Mouse (Mus musculus) hindbrain, embryonic 11.5 days (tissue): ENCODE measurements around the gene 5730409E04Rik. TPM values are rescaled to one million over a fixed set of nuclear protein-coding genes. Genes with fewer than 3 reads are reported as not detected.

Experiments used
- ATAC-seq: fragments of 200-750 bp; cut with Nextera tagmentation; 2 replicates; pipeline ENCODE4 v1.8.0; 2017; ENCODE audit warnings: mild to moderate bottlenecking, moderate TSS enrichment, moderate library complexity; ENCODE audit not compliant: low FRiP score
- DNase-seq: peaks from one replicate; pipeline ENCODE4 v3.0.0-alpha.2; 2015; ENCODE audit warnings: low spot score
- H3K27ac ChIP-seq: fragments of 300-500 bp; sonication (generic); 2 replicates; pipeline ENCODE4 v1.5.1; 2014; ENCODE audit warnings: mild to moderate bottlenecking, low read depth, low read length
- H3K27me3 ChIP-seq: fragments of 300-500 bp; sonication (generic); 2 replicates; pipeline ENCODE4 v1.6.1; 2014; ENCODE audit warnings: mild to moderate bottlenecking, low read length, moderate library complexity, mixed read lengths; ENCODE audit not compliant: control insufficient read depth, insufficient read depth
- H3K36me3 ChIP-seq: fragments of 300-500 bp; sonication (generic); 2 replicates; pipeline ENCODE4 v1.6.1; 2014; ENCODE audit warnings: mild to moderate bottlenecking, low read length, moderate library complexity, mixed read lengths; ENCODE audit not compliant: control insufficient read depth, insufficient read depth
- H3K4me1 ChIP-seq: fragments of 300-500 bp; sonication (generic); replicated peaks from 2 replicates; pipeline ENCODE4 v1.6.1; 2014; ENCODE audit warnings: low read length, mixed read lengths; ENCODE audit not compliant: control insufficient read depth, insufficient read depth
- H3K4me2 ChIP-seq: fragments of 300-500 bp; sonication (generic); replicated peaks from 2 replicates; pipeline ENCODE4 v1.6.1; 2014; ENCODE audit warnings: mild to moderate bottlenecking, low read depth, low read length
- H3K4me3 ChIP-seq: fragments of 300-500 bp; sonication (generic); 2 replicates; pipeline ENCODE4 v1.5.1; 2014; ENCODE audit warnings: low read depth, low read length
- H3K9ac ChIP-seq: fragments of 300-500 bp; sonication (generic); 2 replicates; pipeline ENCODE4 v1.6.1; 2014; ENCODE audit warnings: low read depth, low read length
- H3K9me3 ChIP-seq: fragments of 300-500 bp; sonication (generic); 2 replicates; pipeline ENCODE4 v1.6.1; 2016; ENCODE audit warnings: low read length; ENCODE audit not compliant: control insufficient read depth
- whole genome bisulfite sequencing: fragments of 180-500 bp; shearing (Covaris S2); extraction: QIAGEN DNeasy Blood & Tissue Kit; methylation state at CpG from one replicate; pipeline ENCODE4 v1.1.7; 2014; 5-methylcytosine and 5-hydroxymethylcytosine counted together
- polyA plus RNA-seq: library from polyadenylated mRNA; unstranded; fragments of >200 nt; fragmentation: Nextera tagmentation; extraction: Ambion mirVana; gene quantifications from 2 replicates; pipeline ENCODE4 v1.2.1, GENCODE M21; 2014

The 5730409E04Rik gene
- polyA plus RNA-seq, 1 experiment from 2014 or later: 3.0 TPM

- no peak overlapping the region for H3K27ac ChIP-seq
- H3K9me3 ChIP-seq: no peaks in the 10 kb centered on the region
- 36% methylated on average over 8 of the region's 8 CpGs for WGBS
- no peak overlapping the region for H3K4me2 ChIP-seq
- peak; percentile 88 for DNase-seq
- no peaks in the 10 kb centered on the region for H3K36me3 ChIP-seq
- H3K9ac ChIP-seq: no peak overlapping the region
- peaks cover 4% of the 10 kb centered on the region for H3K4me1 ChIP-seq
- ATAC-seq: no peak
- peaks cover 17% of the 10 kb centered on the region for H3K27me3 ChIP-seq
- no peak overlapping the region for H3K4me3 ChIP-seq
Observed at GRCm38 (mm10) chr4:126599971-126600754, 9.5 kb upstream of the 5730409E04Rik start.

DNA sequence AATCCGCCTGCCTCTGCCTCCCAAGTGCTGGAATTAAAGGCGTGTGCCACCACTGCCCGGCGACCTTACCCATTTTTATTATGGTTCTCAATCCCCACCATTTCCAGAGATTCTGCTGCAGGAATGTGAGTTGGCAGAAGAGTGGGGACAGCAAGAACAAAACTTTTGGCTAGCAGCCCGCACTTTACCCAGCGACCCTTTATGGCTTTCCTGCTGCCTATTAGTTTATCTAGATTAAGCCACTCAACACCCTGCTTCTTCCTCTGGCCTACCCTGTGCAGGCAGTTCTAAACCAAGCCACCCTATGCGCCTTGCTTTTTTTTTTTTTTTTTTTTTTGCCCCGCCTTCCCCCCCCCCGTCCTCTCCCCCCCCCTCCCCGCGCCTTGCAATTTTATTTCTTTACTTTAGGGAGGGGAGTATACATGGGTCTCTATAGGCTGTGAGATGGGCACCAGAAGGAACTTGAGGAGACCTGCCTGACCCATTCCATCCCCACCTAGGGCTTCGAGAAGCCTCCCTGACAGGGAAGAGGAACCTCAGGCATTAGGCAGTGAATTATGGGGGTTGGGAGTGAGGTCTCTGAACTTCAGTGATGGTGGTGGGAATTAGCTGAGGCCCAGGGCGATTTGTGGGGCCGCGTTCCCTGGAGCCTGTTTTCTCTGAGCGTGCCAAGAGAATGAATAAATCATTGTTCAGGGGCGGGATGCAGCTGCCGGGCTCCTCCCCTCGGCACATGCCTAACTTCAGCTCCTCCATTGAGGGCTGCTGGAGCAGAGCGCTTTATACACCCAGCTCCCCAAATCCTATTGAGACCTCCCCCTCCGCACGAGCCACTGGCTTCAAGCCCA lies 7.8 kb upstream of the 5730409E04Rik start:
- DNase-seq (peak; percentile 79), ATAC-seq (peak; percentile 92)
- H3K27me3 ChIP-seq: peaks cover 26% of the 10 kb centered on the region
- no peaks in the 10 kb centered on the region for H3K36me3 ChIP-seq
- H3K4me3 ChIP-seq: no peak overlapping the region
- WGBS: 25% methylated on average over 21 of the region's 22 CpGs
- H3K9ac ChIP-seq: no peak overlapping the region
- H3K27ac ChIP-seq: peak overlapping the region; percentile 58
- no peaks in the 10 kb centered on the region for H3K9me3 ChIP-seq
- H3K4me2 ChIP-seq: peak overlapping the region; percentile 17
- peaks cover 4% of the 10 kb centered on the region for H3K4me1 ChIP-seq

DNA sequence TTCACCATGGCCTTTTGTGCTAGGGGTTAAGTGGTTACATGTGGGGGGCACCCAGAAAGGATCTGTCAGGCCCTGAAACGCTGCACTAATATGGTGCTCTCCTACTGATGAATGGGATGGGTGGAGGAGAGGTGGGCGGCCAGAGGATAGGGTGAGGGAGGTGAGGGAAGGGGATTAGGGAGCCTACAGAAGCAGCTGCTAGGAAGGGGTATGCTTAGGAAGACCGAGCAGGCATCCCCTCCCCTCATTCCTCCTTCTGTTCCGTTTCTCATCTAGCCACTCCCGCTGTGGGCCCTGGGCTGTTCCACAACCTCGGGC lies 7.2 kb upstream of the 5730409E04Rik start:
- Histone ChIP-seq H3K4me1 (peaks cover 4% of the 10 kb centered on the region), H3K27me3 (peaks cover 26% of the 10 kb centered on the region), H3K9ac (no peak overlapping the region), H3K4me2 (peak overlapping the region; percentile 17), H3K4me3 (no peak overlapping the region), H3K27ac (peak overlapping the region; percentile 58), H3K9me3 (no peaks in the 10 kb centered on the region), H3K36me3 (no peaks in the 10 kb centered on the region)
- ATAC-seq: peak; percentile 82; the same call in 1 of the 2 replicates
- WGBS: 7% methylated on average over 6 of the region's 6 CpGs
- no peak for DNase-seq

- no peak for ATAC-seq
- Histone ChIP-seq H3K4me2 (no peak overlapping the region), H3K27me3 (peaks cover 30% of the 10 kb centered on the region)
Observed at GRCm38 (mm10) chr4:126604141-126604540, 5.5 kb upstream of the 5730409E04Rik start.

DNA sequence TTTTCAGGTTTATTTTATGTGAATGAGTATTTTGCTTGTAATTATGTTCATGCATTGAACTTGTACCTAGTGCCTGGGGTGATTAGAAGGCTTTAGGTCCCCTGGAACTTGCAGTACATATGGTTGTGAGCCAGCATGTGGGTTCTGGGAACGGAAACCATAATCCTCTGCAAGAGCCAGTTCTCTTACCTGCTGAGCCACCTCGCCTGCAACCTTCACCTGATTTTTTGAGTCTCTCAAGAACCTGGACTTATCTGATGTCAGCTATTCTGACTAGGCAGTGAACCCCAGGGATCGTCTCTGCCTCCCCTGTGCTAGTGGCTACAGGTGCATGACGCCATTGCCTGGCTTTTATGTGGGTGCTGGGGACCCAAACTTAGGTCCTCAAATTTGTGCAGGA lies 3.9 kb upstream of the 5730409E04Rik start:
- H3K4me2 ChIP-seq: no peak overlapping the region
- no peak overlapping the region for H3K4me3 ChIP-seq
- H3K4me1 ChIP-seq: peaks cover 3% of the 10 kb centered on the region
- ATAC-seq: no peak
- no peak overlapping the region for H3K27ac ChIP-seq
- WGBS: 83% methylated on average over 4 of the region's 4 CpGs
- no peaks in the 10 kb centered on the region for H3K36me3 ChIP-seq
- DNase-seq: no peak
- H3K9ac ChIP-seq: no peak overlapping the region
- H3K9me3 ChIP-seq: no peaks in the 10 kb centered on the region
- peaks cover 30% of the 10 kb centered on the region for H3K27me3 ChIP-seq

More at GRCm38 (mm10) chr4:126604141-126604540, 5.5 kb upstream of the 5730409E04Rik start:
- Histone ChIP-seq H3K27ac (no peak overlapping the region), H3K36me3 (no peaks in the 10 kb centered on the region), H3K9me3 (no peaks in the 10 kb centered on the region), H3K9ac (no peak overlapping the region), H3K4me3 (no peak overlapping the region), H3K4me1 (peaks cover 3% of the 10 kb centered on the region)
- 80% methylated on average over 2 of the region's 2 CpGs for WGBS
- DNase-seq: no peak

- Histone ChIP-seq H3K4me1 (no peaks in the 10 kb centered on the region), H3K27me3 (peaks cover 15% of the 10 kb centered on the region), H3K4me2 (no peak overlapping the region), H3K9ac (no peak overlapping the region), H3K36me3 (no peaks in the 10 kb centered on the region), H3K27ac (no peak overlapping the region), H3K9me3 (no peaks in the 10 kb centered on the region), H3K4me3 (no peak overlapping the region)
- DNase-seq (no peak), ATAC-seq (no peak)
- 84% methylated on average over 17 of the region's 17 CpGs for WGBS
Observed at GRCm38 (mm10) chr4:126611991-126612390, 2.4 kb downstream of the 5730409E04Rik start.

- no peak for ATAC-seq
- no peak for DNase-seq
- H3K4me3 ChIP-seq: no peak overlapping the region
- no peak overlapping the region for H3K27ac ChIP-seq
- H3K4me1 ChIP-seq: no peaks in the 10 kb centered on the region
- H3K9me3 ChIP-seq: no peaks in the 10 kb centered on the region
- WGBS: 82% methylated on average over 4 of the region's 4 CpGs
- no peak overlapping the region for H3K9ac ChIP-seq
- no peak overlapping the region for H3K4me2 ChIP-seq
- peaks cover 18% of the 10 kb centered on the region for H3K27me3 ChIP-seq
- H3K36me3 ChIP-seq: no peaks in the 10 kb centered on the region
Observed at GRCm38 (mm10) chr4:126616312-126616711, 6.7 kb downstream of the 5730409E04Rik start.

DNA sequence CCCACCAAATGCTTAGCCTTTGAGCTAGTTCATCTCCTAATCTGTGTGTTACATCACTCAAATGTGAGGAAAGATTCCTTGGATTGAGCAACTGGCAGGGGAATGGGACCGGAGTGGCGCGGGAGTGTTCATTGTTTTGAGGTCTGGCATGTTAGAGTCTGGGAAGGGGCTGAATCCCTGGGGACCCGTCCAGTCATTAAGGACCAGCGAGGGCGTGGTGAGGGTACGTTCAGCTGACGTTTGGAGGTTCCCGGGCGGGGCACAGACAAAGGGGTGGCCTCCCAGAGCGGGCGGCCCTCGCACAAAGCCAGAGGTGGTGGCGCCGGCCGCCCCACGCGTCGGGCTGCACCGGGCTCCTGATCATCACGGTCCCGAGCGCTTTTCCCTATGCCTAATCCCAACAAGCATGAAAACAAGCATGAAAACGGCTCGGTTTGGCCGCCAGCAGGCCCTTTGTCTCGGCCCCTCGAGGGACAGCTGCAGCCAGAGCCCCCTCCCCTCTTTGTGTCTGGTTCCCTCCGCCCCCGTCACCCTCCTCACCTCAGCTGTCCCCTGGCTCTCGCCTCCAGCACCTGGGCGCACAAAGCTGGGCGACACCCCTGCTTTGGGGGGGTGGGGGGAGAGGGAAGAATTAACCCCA lies 10.2 kb downstream of the 5730409E04Rik start:
- H3K4me1 ChIP-seq: no peaks in the 10 kb centered on the region
- ATAC-seq (peak; percentile 92), DNase-seq (peak; percentile 85)
- peak overlapping the region; percentile 39 for H3K4me2 ChIP-seq
- WGBS: 1% methylated on average over 31 of the region's 33 CpGs
- H3K4me3 ChIP-seq: peak overlapping the region; percentile 14
- H3K9ac ChIP-seq: peak overlapping the region; percentile 57
- no peaks in the 10 kb centered on the region for H3K9me3 ChIP-seq
- no peaks in the 10 kb centered on the region for H3K36me3 ChIP-seq
- H3K27me3 ChIP-seq: peaks cover 25% of the 10 kb centered on the region
- peak overlapping the region; percentile 84 for H3K27ac ChIP-seq
